Mouse (Mus musculus): ENCODE results near the gene Lrriq1.

Lrriq1 gene

DNA sequence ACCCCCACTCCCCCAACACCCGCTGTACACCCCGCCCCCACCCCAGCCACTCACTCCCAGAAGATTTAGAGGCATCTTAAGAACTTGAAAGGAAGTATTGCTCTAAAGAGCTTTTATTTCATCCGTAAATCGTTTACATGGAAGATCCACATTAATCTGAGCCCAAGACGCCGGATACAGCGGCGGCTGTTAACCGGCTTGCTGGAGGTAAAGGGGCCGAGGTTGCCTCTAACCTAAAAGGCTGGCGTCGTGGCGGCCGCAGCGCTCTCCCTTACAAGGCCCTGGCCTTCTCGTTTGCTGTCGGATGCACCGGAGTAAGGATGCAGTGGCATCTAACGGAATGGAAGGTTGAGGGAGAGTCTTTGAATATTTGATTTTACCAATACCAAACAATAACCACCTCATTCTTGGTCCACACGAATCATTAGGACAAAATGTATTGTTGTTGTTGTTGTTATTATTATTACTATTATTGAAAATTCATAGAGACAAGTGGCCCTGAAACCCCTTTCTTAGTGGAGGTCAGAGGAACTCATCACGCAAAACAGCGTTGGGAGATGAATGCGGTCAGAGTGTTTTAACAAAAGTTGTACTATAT is 206.9 kb downstream of the Lrriq1 start:
- in situ Hi-C loops (cut with MboI, MseI): no loop called here

DNA sequence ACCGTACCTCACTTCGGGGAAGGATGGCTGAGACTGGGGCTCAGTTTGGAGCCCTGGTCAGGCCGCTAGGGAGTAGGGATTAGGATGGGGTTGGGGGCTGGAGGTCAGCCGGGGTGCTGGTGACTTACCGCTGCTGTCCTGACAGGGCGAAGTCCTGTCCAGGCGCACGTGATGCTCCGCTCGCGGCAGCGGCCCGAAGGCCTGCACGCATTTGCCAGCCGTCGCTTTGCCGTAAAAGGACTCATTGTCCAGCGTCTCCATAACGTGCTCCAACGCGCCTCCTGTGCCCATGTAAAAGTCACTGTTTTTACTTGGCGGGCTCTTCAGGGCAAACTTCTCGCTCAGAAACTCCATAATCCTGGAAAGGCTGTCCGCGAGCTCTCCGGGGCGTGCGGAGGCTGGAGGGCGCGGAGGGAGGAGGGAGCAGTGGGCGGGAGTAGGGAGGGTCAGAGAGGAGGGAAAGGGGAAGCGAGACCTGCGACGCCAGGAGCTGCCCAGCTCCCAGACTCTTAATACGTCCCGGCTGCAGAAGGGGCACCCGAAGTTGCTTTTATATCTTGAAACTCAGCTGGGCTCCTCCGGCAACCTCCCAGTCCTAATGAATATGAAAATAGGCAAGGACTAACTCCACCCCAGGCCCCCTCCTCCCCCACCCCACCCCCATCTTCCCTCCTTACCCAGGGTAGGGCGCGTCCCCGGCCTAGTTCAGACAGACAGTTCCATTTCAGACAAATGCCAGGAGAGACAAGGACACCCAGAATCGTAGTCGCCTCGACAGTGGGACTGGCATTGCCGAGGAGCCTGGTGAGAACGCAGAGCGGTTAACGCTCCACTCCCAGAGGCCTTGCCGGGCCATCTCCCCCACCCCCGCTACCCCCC is 207.6 kb downstream of the Lrriq1 start:
- in situ Hi-C loops (cut with MboI, MseI): no loop called here

DNA sequence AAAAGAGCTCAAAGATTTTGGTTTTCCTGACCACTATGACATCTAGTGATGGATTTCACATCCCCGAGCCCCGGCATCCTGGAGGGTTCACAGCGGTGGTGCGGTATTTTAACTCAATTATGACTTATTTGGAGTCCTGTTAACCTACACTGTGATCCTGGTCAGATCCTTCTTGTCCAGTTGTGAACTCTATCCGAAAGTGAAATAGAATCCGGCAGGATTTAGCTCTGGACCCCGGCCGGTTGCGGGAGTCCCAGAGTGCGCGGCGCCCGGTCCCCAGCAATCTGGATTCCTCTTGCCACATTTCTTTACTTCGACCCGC is 208.2 kb downstream of the Lrriq1 start:
- in situ Hi-C loops (cut with MboI, MseI): no loop called here

DNA sequence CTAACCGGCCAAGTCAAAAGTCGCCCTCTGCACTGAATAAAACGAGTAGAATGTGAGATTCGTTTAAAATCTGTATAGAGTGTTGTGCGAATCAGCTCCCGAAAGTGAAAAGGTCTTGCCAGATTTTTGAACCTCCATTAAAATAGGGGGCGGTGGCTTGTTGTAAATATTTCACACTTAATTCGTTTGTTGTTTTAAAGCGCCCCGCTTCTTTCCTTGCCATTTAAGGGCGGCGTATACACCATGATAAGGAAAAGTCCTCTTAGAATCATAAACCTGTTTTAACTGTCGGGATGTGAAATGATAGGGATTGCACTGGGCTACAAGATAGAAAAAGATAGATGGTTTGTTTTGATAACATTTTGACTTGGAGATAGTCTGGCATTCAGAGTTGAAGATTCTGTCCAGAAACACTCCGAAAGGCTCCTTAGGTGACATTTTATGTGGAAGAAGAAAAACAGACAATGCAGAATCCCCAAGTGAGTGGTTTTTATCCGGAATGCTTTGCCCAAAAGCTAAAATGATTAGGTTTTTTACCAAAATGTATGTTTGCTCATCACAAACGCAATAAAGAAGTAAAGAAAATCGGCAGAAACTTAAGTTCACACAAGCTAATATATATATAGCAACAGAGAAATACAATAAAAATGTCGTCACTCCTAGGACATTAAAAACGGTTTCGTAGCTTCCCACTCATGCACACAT is 208.7 kb downstream of the Lrriq1 start:
- in situ Hi-C loops (cut with MboI, MseI): no loop called here

DNA sequence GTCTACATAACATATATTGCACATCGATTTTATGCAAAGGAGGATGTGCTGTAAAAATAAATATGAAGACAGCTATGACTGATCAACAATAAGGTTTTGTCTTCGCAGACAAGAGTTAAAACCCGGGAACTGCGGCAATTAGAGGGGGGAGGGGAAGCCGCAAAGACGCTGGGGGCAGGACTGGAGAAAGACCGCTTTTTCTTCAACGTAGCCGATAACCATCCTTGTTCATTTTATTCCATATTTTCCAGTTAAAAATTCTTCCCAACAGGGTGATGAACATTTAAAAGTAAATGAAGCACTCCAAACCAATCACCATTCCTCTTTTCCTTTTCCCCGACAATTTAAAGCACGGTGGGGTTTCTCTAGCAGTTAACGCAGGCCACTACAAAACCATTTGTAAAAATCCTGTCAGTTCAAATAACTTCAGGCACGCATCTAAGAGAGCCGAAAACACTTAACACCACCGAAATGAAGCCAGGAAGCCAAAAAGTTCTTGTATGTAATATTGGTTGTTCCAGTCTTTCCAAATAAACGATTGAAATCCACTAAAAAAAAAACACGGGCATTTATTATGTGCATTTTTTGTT is 209.4 kb downstream of the Lrriq1 start:
- in situ Hi-C loops (cut with MboI, MseI): no loop called here

DNA sequence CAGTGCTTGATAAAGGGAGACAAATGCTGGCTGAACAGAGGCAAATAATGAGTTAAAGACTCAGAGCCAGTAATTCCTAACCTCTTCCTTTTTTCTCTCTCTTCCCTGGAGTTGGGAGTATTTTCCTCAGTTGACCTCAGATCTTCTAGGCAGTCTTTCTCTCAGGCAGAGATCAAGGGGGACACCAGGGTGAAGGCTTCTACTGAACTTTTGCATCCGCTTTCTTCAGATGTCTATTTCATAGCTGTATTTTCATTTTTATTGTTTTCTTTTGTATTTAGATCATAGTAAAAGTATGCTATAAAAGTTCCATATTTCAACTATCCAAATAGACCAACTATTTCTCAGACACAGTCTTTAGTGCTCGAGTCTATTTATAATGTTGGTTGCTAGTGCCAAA is 233.6 kb downstream of the Lrriq1 start:
- in situ Hi-C loops (cut with MboI, MseI): no loop called here

DNA sequence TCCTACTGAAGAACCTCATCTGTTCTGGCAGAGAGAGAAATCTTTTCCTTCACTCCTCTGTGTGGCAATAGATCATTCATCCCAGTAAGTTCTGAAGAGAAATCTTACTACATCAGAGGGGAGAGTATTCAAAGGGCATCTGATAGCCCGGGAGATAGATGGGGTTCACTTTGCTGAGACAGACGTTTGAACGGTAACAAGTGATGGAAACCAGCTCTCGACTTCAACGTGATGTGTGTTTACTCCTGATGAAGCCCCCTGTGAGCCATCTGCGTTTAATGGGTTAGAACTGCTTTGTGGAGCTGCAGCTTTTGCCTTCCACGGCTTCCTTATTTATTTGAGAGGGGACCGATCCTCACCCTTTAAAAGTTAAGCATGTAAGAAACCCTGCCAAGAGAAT is 235.2 kb downstream of the Lrriq1 start:
- in situ Hi-C loops (cut with MboI, MseI): no loop called here

DNA sequence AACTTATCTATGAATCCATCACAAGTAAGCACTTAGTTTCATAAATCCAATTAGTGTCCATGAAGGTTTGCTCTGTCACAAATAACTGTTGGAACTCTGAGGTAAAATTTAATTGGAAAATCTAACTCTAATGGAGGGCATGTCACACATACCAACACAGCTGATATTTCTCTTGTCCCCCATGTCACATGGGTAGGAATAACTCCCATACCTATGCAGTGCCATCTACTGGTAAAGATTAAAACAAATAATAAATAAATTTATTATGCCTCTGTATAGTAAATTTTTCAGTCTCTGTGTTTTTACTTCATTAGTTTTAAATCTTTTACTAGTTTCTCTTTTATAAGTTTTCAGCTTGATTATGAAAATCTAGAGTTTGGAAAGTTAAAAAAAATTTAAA is 236.5 kb downstream of the Lrriq1 start:
- in situ Hi-C loops (cut with MboI, MseI): no loop called here

All from T-helper 2 cell (primary cell).